Mouse (Mus musculus) embryonic facial prominence, embryonic 14.5 days (tissue): Measurements from ENCODE around the gene S1pr1. TPM values are rescaled to one million over a fixed set of nuclear protein-coding genes. Genes with fewer than 3 reads are reported as not detected.

Experiments
- ATAC-seq: fragments of 200-750 bp; cut with Nextera tagmentation; 2 replicates; pipeline ENCODE4 v1.8.0; 2017; ENCODE audit warnings: low read depth, moderate number of reproducible peaks, moderate TSS enrichment
- DNase-seq: peaks from one replicate; pipeline ENCODE4 v3.0.0-alpha.2; 2015; ENCODE audit warnings: low spot score
- H3K27ac ChIP-seq: fragments of 300-500 bp; sonication (generic); replicated peaks from 2 replicates; pipeline ENCODE4 v1.5.1; 2014; ENCODE audit warnings: low read depth, mild to moderate bottlenecking, low read length, moderate library complexity
- H3K27me3 ChIP-seq: fragments of 300-500 bp; sonication (generic); replicated peaks from 2 replicates; pipeline ENCODE4 v1.6.1; 2014; ENCODE audit warnings: low read length; ENCODE audit not compliant: control insufficient read depth, insufficient read depth
- H3K36me3 ChIP-seq: fragments of 300-500 bp; sonication (generic); 2 replicates; pipeline ENCODE4 v1.6.1; 2014; ENCODE audit warnings: low read length, mixed read lengths; ENCODE audit not compliant: control insufficient read depth, insufficient read depth
- H3K4me1 ChIP-seq: fragments of 300-500 bp; sonication (generic); 2 replicates; pipeline ENCODE4 v1.6.1; 2014; ENCODE audit warnings: antibody characterized with exemption, low read length; ENCODE audit not compliant: control insufficient read depth, insufficient read depth
- H3K4me2 ChIP-seq: fragments of 300-500 bp; sonication (generic); 2 replicates; pipeline ENCODE4 v1.6.1; 2014; ENCODE audit warnings: low read depth, mild to moderate bottlenecking, low read length, moderate library complexity, mixed read lengths
- H3K4me3 ChIP-seq: fragments of 300-500 bp; sonication (generic); 2 replicates; pipeline ENCODE4 v1.5.1; 2014; ENCODE audit warnings: low read depth, mild to moderate bottlenecking, low read length
- H3K9ac ChIP-seq: fragments of 300-500 bp; sonication (generic); 2 replicates; pipeline ENCODE4 v1.6.1; 2014; ENCODE audit warnings: low read depth, mild to moderate bottlenecking, low read length, moderate library complexity, mixed read lengths
- H3K9me3 ChIP-seq: fragments of 300-500 bp; sonication (generic); 2 replicates; pipeline ENCODE4 v1.6.1; 2016; ENCODE audit warnings: low read length; ENCODE audit not compliant: control insufficient read depth
- WGBS: fragments of 180-500 bp; shearing (Covaris S2); extraction: QIAGEN DNeasy Blood & Tissue Kit; methylation state at CpG from one replicate; pipeline ENCODE4 v1.1.7; 2014; 5-methylcytosine and 5-hydroxymethylcytosine counted together
- polyA plus RNA-seq: library from polyadenylated mRNA; unstranded; fragments of >200 nt; fragmentation: Nextera tagmentation; extraction: Ambion mirVana; gene quantifications from 2 replicates; pipeline ENCODE4 v1.2.1, GENCODE M21; 2014

Gene S1pr1
- polyA plus RNA-seq, 1 experiment from 2014 or later: 28.4 TPM

GRCm38 (mm10) chr3:115746511-115746910, 31.6 kb upstream of the S1pr1 start:
- no peak overlapping the region for H3K27ac ChIP-seq
- no peak overlapping the region for H3K4me3 ChIP-seq
- no peaks in the 10 kb centered on the region for H3K27me3 ChIP-seq
- no peaks in the 10 kb centered on the region for H3K9me3 ChIP-seq
- no peak for ATAC-seq
- H3K9ac ChIP-seq: no peak overlapping the region
- no peaks in the 10 kb centered on the region for H3K4me1 ChIP-seq
- H3K4me2 ChIP-seq: no peak overlapping the region
- 71% methylated on average over 8 of the region's 8 CpGs for WGBS
- H3K36me3 ChIP-seq: no peaks in the 10 kb centered on the region
- no peak for DNase-seq

- Histone ChIP-seq H3K27ac (no peak overlapping the region), H3K36me3 (no peaks in the 10 kb centered on the region), H3K4me2 (no peak overlapping the region), H3K9ac (no peak overlapping the region), H3K9me3 (no peaks in the 10 kb centered on the region), H3K27me3 (no peaks in the 10 kb centered on the region), H3K4me1 (no peaks in the 10 kb centered on the region), H3K4me3 (no peak overlapping the region)
- WGBS: 87% methylated on average over 11 of the region's 11 CpGs
- ATAC-seq: no peak
- DNase-seq: no peak
Observed at GRCm38 (mm10) chr3:115745088-115745487, 30.2 kb upstream of the S1pr1 start.

- no peak for DNase-seq
- peaks cover 7% of the 10 kb centered on the region for H3K4me1 ChIP-seq
- WGBS: 40% methylated on average over 2 of the region's 2 CpGs
Observed at GRCm38 (mm10) chr3:115738524-115738923, 23.7 kb upstream of the S1pr1 start.

GRCm38 (mm10) chr3:115737785-115738318, 23.0 kb upstream of the S1pr1 start:
- Histone ChIP-seq H3K4me2 (no peak overlapping the region), H3K27ac (no peak overlapping the region), H3K4me1 (peaks cover 7% of the 10 kb centered on the region), H3K9ac (no peak overlapping the region), H3K9me3 (no peaks in the 10 kb centered on the region), H3K4me3 (no peak overlapping the region), H3K36me3 (no peaks in the 10 kb centered on the region), H3K27me3 (no peaks in the 10 kb centered on the region)
- ATAC-seq (peak; percentile 76), DNase-seq (peak; percentile 64)
- WGBS: 25% methylated on average over 11 of the region's 11 CpGs

More at GRCm38 (mm10) chr3:115738524-115738923, 23.7 kb upstream of the S1pr1 start:
- Histone ChIP-seq H3K36me3 (no peaks in the 10 kb centered on the region), H3K27ac (no peak overlapping the region), H3K4me3 (no peak overlapping the region), H3K9ac (no peak overlapping the region), H3K27me3 (no peaks in the 10 kb centered on the region), H3K4me2 (no peak overlapping the region), H3K9me3 (no peaks in the 10 kb centered on the region)
- no peak for ATAC-seq

GRCm38 (mm10) chr3:115735540-115735939, 20.7 kb upstream of the S1pr1 start:
- Histone ChIP-seq H3K36me3 (no peaks in the 10 kb centered on the region), H3K9ac (no peak overlapping the region), H3K9me3 (no peaks in the 10 kb centered on the region), H3K4me3 (no peak overlapping the region), H3K4me1 (peaks cover 7% of the 10 kb centered on the region), H3K27me3 (no peaks in the 10 kb centered on the region), H3K4me2 (no peak overlapping the region), H3K27ac (no peak overlapping the region)
- DNase-seq (no peak), ATAC-seq (no peak)
- WGBS: 91% methylated on average over 3 of the region's 3 CpGs

GRCm38 (mm10) chr3:115734841-115735240, 20.0 kb upstream of the S1pr1 start:
- Histone ChIP-seq H3K4me2 (no peak overlapping the region), H3K27ac (no peak overlapping the region), H3K9me3 (no peaks in the 10 kb centered on the region), H3K4me3 (no peak overlapping the region), H3K4me1 (peaks cover 7% of the 10 kb centered on the region), H3K9ac (no peak overlapping the region), H3K36me3 (no peaks in the 10 kb centered on the region), H3K27me3 (no peaks in the 10 kb centered on the region)
- DNase-seq (no peak), ATAC-seq (no peak)
- 76% methylated on average over 3 of the region's 3 CpGs for WGBS

GRCm38 (mm10) chr3:115730336-115730735, 15.5 kb upstream of the S1pr1 start:
- ATAC-seq: no peak
- no peak overlapping the region for H3K27ac ChIP-seq
- H3K9me3 ChIP-seq: no peaks in the 10 kb centered on the region
- no peaks in the 10 kb centered on the region for H3K27me3 ChIP-seq
- no peak for DNase-seq
- H3K4me2 ChIP-seq: no peak overlapping the region
- WGBS: 83% methylated on average over 7 of the region's 7 CpGs
- no peak overlapping the region for H3K9ac ChIP-seq
- H3K4me1 ChIP-seq: no peaks in the 10 kb centered on the region
- H3K4me3 ChIP-seq: no peak overlapping the region
- no peaks in the 10 kb centered on the region for H3K36me3 ChIP-seq

GRCm38 (mm10) chr3:115729187-115729586, 14.3 kb upstream of the S1pr1 start:
- Histone ChIP-seq H3K4me3 (no peak overlapping the region), H3K9ac (no peak overlapping the region), H3K27me3 (no peaks in the 10 kb centered on the region), H3K4me2 (no peak overlapping the region), H3K9me3 (no peaks in the 10 kb centered on the region), H3K36me3 (no peaks in the 10 kb centered on the region), H3K4me1 (no peaks in the 10 kb centered on the region), H3K27ac (no peak overlapping the region)
- WGBS: 71% methylated on average over 7 of the region's 7 CpGs
- DNase-seq (no peak), ATAC-seq (no peak)

- H3K4me2 ChIP-seq: no peak overlapping the region
- 58% methylated on average over 3 of the region's 3 CpGs for WGBS
Observed at GRCm38 (mm10) chr3:115728211-115728610, 13.3 kb upstream of the S1pr1 start.

More at GRCm38 (mm10) chr3:115728211-115728610, 13.3 kb upstream of the S1pr1 start:
- H3K27ac ChIP-seq: no peak overlapping the region
- no peak for ATAC-seq
- H3K4me3 ChIP-seq: no peak overlapping the region
- no peaks in the 10 kb centered on the region for H3K4me1 ChIP-seq
- H3K9me3 ChIP-seq: no peaks in the 10 kb centered on the region
- no peaks in the 10 kb centered on the region for H3K27me3 ChIP-seq
- no peak for DNase-seq
- H3K9ac ChIP-seq: no peak overlapping the region
- no peaks in the 10 kb centered on the region for H3K36me3 ChIP-seq
